Mouse (Mus musculus): Measurements from ENCODE around the gene Ssr2.
"Not testable (repeated sequence)": the region's sequence is repeated elsewhere in the genome, so short reads cannot be mapped to it uniquely, and the experiment has no call there.

The Ssr2 gene

DNA sequence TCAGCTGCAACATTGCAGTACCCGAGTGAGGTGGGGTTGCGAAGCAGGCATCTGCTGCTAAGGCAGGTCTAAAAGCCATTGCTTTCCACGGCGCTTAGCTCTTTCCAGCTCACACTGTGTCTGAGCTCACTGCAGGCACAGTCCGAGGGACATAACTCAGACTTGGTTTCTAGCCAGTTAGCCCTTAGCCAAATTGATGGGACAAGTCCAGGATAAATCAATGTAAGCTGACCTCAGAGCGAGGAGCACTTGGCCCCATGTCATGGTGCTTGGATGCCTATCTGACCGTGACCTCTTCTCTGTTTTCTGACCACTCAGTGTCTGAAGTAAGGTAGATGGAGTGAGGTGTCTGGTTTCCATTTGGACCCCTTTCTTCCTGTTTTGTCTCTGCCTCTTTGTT, 11.7 kb upstream of the Ssr2 start:
- DNase-seq (ENCODE audit: extremely low read depth, low read depth) = no peak

DNA sequence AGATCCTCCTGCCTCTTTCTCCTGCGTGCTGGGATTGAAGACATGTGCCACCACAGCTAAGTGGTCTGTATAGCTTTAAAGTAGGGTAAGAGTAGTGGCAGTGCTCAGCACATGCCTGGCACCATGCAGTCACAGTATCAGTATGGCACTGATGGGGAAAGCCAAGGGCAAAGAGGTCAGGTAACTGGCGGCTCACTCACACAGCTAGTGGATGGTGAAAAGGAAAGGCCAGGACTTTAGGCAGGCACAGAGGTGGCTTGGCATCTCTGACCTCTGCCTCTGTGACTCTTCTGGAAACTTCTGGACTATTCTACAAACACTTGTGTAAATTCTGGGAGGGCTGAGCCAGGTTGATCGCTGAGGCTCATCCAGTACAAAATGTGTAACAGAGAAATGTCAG, 9.6 kb upstream of the Ssr2 start:
- no peak for DNase-seq (ENCODE audit: extremely low read depth, low read depth)

DNA sequence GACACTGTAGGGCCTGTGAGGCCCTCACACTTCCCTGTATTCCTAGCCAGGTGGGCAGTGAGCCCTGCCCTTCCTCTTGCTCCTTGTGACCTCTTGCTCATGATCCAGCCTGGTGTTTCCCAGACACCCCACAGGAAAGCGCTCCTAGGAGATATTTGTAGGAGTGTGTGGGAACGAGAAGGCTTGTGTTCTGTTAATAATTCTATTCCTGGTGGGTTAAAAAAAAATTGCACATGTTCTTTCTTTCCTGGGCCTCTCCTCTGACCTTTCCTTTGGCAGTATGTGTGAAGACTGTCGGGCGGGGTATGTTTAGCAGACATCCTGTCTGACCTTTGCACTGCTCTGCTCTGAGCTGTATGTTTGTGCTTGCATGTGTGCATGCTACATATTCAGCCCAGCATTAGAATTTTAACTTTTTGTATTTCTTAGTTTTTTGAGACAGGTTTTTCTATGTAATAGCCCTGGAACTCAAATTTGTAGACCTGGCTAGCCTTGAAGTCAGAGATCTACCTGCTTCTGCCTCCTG, 9.1 kb upstream of the Ssr2 start:
- no peak for DNase-seq (ENCODE audit: extremely low read depth, low read depth)

DNA sequence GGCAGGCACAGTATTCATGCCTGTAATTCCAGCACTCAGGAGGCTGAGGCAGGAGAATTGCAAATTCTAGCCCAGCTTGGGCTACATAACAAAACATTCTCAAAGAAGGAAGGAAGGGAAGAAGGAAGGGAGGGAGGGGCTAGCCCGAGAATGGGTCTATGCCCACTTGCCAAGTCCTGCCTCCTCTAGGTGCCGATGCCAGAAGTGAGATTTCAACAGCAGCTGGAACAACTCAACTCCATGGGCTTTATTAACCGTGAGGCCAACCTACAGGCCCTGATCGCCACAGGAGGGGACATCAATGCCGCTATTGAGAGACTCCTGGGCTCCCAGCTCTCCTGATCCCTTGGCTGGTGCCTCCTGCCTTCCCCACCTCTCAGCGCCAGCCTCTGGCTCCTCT, 7.8 kb upstream of the Ssr2 start:
- DNase-seq (ENCODE audit: extremely low read depth, low read depth) = no peak

DNA sequence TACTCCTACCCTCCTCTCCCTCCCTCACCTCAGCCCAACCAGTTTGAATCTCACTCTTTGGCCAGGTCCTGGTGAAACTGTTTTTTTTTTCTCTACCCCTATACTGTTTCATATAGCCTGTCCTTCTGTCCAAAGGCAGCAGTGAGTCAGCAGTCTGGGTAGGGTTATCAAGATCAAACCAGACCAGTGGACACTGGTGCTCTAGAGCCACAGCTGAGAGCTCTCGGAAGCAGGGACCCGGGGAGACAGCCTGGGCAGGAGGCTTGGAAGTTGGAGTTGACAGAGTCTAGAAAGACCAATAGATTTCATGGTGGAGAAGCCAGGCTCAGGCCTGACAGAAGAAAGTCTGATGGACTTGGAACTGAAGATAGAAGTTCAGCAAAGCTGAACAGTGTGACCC, 7.1 kb upstream of the Ssr2 start:
- DNase-seq (ENCODE audit: extremely low read depth, low read depth) = no peak

DNA sequence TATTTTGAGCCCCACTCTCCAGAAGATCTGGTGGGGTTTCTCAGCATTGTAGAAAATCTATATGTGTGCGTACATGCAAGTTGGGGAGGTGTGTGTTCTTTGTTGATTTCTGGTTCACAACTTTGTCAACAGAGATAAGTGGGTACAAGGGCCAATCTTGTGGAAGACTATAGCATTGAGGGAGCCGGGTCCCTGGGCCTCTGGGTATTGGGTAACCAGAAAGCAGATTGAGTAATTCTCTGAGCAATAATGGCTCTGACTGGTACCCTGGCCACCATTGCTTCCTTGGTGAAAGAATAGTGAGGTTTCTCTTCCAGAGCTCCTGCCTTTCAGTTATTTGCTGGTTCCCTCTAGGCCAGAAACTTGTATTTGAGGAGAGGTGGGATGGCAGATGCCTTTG, 6.6 kb upstream of the Ssr2 start:
- DNase-seq (ENCODE audit: extremely low read depth, low read depth) = no peak

DNA sequence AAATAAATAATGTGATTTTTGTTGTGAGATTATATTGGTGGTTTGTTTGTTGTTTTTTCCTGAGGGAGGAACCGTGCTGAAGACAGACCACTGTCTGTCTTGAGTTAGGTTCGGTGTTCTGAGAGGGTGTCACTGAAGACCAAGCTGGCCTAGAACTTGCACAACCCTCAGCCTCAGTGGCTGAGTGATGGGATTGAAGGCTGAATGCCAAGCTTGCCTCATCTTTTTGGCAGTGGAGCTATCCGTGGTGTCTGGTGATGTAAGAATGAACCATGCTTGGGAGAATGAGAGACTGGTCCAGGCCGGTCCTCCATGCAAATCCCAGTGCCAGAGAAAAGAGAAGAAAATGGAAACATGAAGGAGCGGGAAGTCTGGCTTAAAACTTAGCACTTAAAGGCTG, 6.0 kb upstream of the Ssr2 start:
- no peak for DNase-seq (ENCODE audit: extremely low read depth, low read depth)

DNA sequence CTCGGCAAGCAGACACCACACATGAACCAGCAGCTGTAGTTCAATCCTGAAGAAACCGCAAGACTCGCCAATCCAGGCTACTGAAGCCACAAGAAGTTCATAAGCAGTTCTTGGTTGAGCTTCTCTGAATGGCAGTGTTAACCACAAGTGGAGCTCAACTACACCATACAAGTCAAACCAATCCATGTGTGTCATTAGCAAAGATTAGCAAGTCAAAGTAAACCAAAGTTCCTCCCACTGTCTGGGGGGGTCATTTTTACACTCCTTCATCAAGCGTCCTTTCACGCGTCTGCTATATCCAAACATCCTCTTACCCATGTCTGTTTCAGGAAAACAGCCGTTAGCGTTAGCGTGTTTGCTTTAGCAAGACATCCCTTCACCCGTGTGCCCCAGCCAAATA, 5.3 kb upstream of the Ssr2 start:
- DNase-seq (ENCODE audit: extremely low read depth, low read depth) = no peak

DNA sequence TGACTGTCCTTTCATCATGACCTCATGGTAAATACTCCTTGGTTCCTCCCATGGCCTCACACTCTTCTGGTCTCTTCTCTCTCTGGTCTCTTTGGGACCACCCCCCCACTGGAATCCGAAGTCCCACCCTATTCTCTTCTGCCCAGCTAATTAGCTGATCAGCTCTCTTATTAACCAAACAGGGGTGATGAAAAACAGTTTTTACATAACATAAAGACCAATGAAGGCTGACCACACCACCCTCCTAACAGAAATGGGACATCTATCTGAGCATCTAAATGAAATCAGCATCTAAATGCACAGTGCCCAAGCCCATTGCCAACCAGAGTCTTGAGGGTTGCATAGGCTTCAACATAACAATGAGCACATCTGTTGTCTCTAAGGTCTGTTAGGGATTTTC, 3.8 kb upstream of the Ssr2 start:
- no peak for DNase-seq (ENCODE audit: extremely low read depth, low read depth)

DNA sequence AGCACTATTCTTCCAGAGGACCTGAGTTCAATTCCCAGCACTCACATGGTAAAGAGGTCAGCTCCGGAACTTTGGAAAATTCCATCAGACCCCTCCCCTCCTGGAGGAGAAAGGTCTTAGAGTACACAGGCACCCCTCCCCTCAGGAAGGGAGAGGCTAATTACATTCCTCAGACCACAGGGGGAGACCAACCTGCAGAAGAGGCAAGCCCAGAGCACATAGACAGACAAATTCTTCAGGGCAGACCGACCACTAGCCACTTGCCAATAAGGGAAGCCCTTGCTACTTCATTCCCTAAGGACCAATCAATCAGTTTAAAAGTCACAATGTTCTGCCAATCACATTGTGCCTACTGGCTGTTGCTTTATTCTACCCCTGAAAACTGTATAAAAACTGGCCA, 2.8 kb upstream of the Ssr2 start:
- no peak for DNase-seq (ENCODE audit: extremely low read depth, low read depth)

DNA sequence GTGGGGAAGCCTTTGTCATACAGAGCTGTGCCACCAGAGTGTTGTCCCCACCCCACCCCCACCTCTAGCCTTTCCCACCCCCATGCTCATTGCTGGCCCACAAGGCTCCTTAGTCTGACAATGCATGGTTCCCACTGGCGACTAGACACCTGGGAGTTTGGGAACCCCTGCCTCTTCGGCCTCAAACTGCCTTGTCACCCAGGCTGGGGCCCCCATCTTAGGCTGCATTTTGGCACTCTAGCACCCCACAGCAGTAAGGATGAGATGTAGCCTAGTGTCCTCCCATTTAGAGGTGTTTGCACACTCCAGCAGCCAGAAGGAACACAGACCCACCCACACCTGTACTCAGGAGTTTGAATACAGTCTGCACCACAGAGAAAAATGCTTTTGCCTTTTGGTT, 1.9 kb upstream of the Ssr2 start:
- DNase-seq (ENCODE audit: extremely low read depth, low read depth) = no peak

DNA sequence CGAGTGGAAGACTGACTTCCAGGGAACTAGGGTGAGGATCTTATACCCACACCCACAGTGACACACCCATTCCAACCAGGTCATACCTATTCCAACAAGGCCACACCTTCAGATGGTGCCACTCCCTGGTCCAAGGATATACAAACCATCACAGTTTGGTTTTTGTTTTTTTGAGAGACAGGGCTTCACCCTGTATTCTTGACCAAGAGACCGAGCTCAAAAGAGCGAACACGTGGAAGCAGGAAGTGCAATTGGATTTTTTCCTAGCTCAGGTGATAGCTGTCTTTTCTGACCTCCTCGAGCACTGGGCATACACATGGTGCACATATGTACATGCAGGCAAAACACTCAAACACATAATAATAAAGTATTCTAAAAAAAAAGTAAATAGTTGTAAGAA, 2.2 kb downstream of the Ssr2 start:
- DNase-seq (ENCODE audit: extremely low read depth, low read depth) = not testable (repeated sequence)

DNA sequence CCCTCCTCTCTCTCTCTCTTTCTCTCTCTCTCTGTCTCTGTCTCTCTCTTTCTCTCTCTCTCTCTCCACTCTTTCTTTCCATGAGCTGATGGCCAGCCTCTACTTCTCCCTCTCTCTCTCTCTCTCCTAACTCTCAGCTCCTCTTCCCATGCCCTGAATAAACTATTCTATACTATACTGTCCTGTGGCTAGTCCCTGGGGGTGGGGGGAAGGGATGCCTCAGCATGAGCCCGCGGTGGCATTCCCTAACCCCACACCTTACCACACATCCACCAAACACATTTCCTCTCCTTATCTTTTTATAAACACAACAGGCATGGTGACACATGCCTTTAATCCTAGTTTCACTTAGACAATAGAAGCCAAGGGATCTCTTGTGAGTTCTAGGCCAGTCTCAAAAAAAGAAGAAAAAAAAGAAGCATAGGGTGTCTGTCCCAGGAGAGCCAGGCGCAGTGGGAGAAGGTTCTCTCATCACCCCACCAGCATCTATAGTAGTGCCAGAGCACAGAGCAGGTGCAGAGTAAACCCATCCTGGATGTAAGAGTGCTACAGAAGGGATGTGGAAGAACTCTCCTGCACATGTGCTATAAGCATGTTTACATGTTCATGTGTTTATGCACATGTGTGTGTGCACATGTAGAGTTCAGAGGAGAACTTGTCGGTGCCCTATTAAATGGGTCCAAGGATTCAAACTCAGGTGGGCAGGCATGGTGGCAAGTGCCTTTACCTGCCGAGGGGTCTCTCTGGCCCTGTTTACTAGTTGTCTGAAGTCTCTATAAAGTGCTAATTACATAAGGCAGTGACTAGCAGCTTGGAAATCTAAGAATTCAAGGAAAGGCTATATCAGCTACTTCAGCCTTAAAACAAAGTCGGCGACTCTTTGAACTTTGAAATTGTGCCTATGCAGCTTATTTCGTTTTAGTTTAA, 3.1 kb downstream of the Ssr2 start:
- DNase-seq (ENCODE audit: extremely low read depth, low read depth) = no peak

DNA sequence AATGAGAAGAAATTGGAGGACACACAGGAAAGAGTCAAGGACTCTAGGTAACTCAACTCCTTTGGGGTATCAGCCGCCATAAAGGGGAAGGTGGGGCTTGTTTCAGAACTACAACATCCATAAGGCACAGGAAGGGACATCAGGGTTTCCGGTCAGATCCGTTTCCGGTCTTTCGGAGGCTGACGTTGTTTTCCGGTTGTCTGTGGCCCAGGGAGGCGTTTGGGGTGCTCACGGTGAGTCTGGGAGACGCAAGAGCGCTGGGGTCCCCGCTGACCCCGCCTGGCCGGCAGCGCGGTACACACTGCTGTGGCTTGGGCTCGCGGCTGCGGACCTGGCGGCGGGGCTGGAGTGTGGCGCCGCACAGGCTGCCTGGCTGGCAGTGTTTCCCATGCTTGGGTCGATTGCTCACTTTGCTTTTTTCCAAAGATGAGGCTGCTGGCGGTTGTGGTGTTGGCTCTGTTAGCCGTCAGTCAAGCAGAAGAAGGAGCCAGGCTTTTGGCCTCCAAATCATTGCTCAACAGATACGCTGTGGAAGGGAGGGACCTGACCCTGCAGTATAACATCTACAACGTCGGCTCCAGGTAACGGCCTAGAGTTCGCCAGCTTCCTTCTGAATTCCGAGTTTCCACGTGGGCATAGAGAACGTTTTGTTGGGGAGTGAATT, 3.9 kb downstream of the Ssr2 start:
- DNase-seq (ENCODE audit: extremely low read depth, low read depth) = peak; percentile 93

DNA sequence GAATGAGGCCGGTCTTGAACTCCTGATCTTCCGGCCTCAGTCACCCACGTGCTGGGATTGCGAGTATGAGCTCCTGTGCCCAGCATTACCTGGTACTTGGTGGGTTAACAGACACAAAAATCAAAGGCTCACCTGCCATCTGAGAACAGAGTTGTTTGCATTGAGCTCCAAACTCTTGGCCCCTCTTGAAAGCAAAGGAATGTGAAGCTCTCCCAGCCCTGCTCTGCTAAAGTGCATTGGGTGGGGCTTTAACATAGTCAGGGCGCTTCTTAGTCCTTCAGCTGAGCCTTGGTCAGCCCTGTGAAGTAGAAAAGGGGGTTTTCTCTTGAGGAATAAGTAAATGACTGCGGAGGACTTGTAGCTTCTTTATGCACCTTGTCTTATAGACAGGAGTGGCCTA, 10.1 kb downstream of the Ssr2 start:
- DNase-seq (ENCODE audit: extremely low read depth, low read depth) = no peak

DNA sequence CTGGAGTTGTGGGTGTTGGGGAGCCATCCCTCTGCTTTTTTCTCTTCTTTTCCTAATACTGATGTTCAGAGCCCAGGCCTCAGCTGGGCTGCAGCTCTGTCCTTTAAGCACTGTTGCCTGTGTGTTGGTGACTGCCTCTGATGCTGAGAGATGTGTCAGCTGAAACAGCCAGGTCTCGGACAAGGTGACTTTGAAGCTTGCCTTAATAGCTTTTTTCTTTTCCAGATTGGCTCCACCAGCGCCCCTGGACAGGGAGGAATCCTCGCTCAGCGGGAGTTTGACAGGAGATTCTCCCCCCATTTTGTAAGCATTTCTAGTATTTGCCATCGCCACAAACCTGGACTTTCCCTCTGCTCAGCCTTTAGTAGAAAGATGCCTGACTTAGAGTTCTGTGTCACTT, 11.0 kb downstream of the Ssr2 start:
- DNase-seq (ENCODE audit: extremely low read depth, low read depth) = no peak

DNA sequence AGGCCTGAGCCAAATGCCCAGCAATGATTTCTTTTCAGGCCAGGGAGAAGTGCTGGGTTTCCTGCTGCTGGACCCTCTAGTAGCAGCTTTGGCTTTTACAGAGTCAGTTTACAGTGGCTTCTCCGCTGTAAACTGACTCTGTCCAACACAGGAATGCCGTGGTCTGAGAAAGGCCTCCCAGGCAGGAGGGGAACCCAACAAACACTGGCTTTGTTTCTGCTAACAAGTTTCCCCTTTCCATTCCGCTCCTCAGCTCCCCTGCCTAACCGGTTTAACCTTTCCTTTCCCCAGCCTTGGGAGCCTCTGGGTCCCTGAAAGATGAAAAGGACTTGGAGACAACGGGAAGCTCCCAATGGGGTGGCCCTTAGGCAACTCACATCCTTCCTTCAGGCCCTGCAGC, 14.6 kb downstream of the Ssr2 start:
- DNase-seq (ENCODE audit: extremely low read depth, low read depth) = no peak

DNA sequence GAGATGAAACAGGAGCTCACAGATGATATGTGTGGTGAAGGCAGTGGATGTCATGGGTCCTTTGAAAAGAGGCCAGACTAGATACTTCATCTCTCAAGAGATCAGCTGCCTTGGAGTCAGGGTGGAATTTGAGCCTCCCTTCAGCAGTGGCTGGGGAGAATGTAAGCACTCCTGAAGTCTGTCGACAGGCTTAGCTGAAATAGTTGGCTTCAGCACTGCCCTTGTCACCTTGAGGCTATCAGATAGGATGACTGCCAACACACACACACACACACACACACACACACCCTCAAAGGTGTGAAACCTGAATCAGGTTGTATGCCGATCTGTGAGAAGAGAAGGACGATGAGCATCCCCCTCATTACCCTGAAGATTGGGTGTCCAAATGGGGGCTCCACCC, 15.4 kb downstream of the Ssr2 start:
- DNase-seq (ENCODE audit: extremely low read depth, low read depth) = no peak

DNA sequence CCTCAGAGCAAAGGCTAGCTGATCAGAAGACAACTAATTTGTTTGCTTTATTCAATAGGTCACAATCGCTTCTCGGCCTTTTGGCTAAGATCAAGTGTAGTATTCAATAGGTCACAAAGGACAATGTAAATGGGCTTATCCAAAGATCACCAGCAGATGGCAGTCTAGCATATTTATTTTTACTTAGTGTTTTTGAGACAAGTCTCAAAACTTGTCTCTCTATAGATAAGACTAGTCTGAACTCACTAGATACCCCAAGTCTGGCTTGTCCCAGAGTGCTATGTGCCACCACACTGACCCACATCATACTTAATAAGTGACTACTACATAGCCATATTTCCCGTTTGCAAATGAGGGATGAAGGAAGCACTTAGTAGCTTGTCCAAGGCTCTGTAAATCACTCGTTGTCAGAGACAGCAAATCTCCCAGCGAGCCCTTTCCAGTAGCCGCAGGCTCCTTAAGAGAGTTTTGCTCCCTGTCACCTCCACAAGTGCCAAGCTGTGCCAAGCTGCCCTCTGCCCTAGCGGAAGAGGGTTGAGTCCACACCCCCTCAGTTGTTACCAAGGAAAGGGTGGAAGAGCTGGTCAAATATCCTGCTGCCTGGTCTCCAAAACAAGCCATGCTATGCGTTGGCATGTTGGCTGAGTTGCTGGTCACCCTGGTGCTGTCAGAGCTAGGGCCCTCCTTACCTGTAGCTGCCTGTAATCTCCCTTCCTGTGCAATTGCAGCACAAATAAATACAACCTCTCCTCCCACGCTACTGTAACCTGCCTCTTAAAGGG, 16.5 kb downstream of the Ssr2 start:
- peak; percentile 87 for DNase-seq (ENCODE audit: extremely low read depth, low read depth)

DNA sequence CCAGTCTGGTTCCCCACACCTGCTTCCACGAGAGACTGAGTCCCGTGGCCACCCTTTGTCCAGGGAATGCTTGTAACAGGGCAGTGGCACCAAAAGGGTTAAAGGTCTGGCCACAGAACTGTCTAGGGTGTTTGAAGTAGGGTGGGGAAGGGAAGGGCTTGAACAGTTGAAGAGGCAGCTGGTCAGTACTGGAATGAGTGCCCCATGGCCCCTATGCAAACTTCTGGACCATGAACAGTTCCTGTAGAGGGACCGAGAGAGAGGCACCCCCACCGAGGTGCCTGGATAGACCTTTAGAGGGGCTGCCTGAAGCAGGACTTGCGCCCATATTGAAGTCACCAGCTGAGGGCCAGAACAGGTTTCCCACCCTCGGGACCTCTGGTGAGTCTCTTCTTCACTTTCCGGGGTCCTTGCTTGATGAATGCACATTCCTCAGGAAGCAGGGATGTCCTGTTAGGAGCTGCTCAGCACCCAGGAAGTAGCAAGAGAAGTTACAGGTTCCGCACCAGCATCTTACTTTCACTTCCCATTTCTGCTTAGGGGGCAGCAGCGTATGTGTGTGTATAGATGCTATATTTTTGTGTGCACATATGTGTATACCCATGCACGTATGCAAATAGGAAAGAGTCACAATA, 17.4 kb downstream of the Ssr2 start:
- peak; percentile 44 for DNase-seq (ENCODE audit: extremely low read depth, low read depth)

DNA sequence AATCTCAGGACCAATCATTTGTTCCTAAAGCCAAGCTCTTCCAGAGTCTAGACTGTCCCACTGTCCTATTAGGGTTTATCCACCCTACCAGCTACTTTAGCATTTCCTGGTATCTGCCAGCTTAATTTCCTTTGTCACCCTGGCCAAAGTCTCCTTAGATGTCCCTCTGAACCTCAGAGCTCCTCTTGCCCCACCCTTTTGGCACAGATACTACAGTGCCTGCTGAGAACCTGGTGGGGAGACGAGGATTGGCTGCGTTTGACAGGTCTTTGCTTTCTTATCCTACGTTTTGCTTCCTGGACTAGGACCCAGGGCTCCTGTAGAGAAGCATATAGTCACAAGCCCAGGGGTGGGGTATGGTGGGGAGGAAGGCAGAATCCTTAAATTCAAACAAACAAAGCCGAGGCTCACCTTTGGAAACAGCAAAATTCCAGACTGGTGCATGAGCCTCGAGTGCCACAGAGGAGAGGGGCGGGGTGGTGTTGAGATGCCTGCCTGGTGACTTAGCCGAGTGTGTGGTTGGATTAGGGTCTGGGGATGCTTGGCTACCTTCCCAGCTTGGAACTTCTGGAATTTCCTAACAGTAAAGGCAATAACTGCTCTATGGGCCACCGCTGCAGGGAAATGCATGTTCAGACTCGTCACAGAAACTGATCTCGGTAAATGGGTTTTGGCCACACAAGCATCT, 18.4 kb downstream of the Ssr2 start:
- DNase-seq (ENCODE audit: extremely low read depth, low read depth) = no peak

Measured in MEL-GATA-1-ER (cell line).